21 mouse cellular contexts compared by ENCODE assay signal in the genomic region with DNA sequence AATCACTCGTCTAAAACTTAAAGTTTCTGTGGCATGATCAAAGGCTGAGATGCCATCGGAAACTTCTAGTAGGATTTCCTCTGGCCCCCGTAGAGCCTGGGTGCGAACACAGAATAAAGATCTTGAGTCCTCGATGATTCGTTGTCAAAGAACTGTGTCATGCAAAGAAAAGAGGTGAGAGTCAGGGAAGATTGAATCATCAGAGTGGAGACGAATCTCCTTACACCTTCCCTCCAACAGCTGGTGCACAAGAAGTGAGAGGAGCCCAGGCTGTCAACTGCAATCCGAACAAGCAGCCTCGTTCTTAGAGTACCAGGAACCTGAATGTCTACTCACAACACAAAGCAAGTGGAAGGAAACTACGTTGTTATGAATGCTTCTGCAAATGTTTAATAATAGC.
"Had no signal": no experiment of that assay in that cellular context is flagged by ENCODE, and none has a peak within 500 bp of the region (broad histone marks: within the 10 kb centered on the region; RNA-seq: fewer than 3 reads in every experiment).

No protein-coding gene starts in this region.

- H3K4me3 ChIP-seq: kidney, embryonic 15.5 days; limb, embryonic 12.5 days; limb, embryonic 15.5 days; liver, embryonic 12.5 days; liver, embryonic 15.5 days; midbrain, embryonic 12.5 days; midbrain, embryonic 15.5 days; neural tube, embryonic 12.5 days; neural tube, embryonic 15.5 days; stomach, embryonic 15.5 days had no signal

- ATAC-seq: liver, embryonic 12.5 days; midbrain, embryonic 15.5 days had no signal

- H3K4me2 ChIP-seq: kidney, embryonic 15.5 days; limb, embryonic 12.5 days; limb, embryonic 15.5 days; liver, embryonic 12.5 days; liver, embryonic 15.5 days; midbrain, embryonic 12.5 days; midbrain, embryonic 15.5 days; neural tube, embryonic 12.5 days; neural tube, embryonic 15.5 days; stomach, embryonic 15.5 days had no signal

- H3K9me3 ChIP-seq: kidney, embryonic 15.5 days; limb, embryonic 12.5 days; limb, embryonic 15.5 days; liver, embryonic 12.5 days; liver, embryonic 15.5 days; midbrain, embryonic 12.5 days; midbrain, embryonic 15.5 days; neural tube, embryonic 12.5 days; neural tube, embryonic 15.5 days; stomach, embryonic 15.5 days had no signal

- H3K27ac ChIP-seq: kidney, embryonic 15.5 days; limb, embryonic 12.5 days; limb, embryonic 15.5 days; liver, embryonic 12.5 days; liver, embryonic 15.5 days; macrophage; midbrain, embryonic 12.5 days; midbrain, embryonic 15.5 days; neural tube, embryonic 12.5 days; neural tube, embryonic 15.5 days; stomach, embryonic 15.5 days had no signal

- H3K36me3 ChIP-seq: kidney, embryonic 15.5 days; limb, embryonic 12.5 days; limb, embryonic 15.5 days; liver, embryonic 12.5 days; liver, embryonic 15.5 days; midbrain, embryonic 12.5 days; midbrain, embryonic 15.5 days; neural tube, embryonic 12.5 days; neural tube, embryonic 15.5 days; stomach, embryonic 15.5 days had no signal

- DNase-seq: kidney, adult 11 months; kidney, adult 8-10 months; kidney, postnatal 10 days; kidney, postnatal 36 days; layer of hippocampus, postnatal 36 days; left cerebral cortex, postnatal 4 days; lung, adult 2 months; retina, postnatal 1 day; spleen, adult 18-20 months; thymus, postnatal 25 days had no signal

- H3K9ac ChIP-seq: kidney, embryonic 15.5 days; limb, embryonic 12.5 days; limb, embryonic 15.5 days; liver, embryonic 12.5 days; liver, embryonic 15.5 days; midbrain, embryonic 12.5 days; midbrain, embryonic 15.5 days; neural tube, embryonic 12.5 days; neural tube, embryonic 15.5 days; stomach, embryonic 15.5 days had no signal

- H3K4me1 ChIP-seq: limb, embryonic 12.5 days; limb, embryonic 15.5 days; midbrain, embryonic 12.5 days; midbrain, embryonic 15.5 days; neural tube, embryonic 12.5 days; neural tube, embryonic 15.5 days; stomach, embryonic 15.5 days had no signal

- H3K27me3 ChIP-seq: kidney, embryonic 15.5 days; limb, embryonic 12.5 days; limb, embryonic 15.5 days; liver, embryonic 12.5 days; liver, embryonic 15.5 days; midbrain, embryonic 12.5 days; midbrain, embryonic 15.5 days; neural tube, embryonic 12.5 days; neural tube, embryonic 15.5 days; stomach, embryonic 15.5 days had no signal
